Mouse (Mus musculus): ENCODE data around the gene Rasgrf1. TPM values are rescaled to one million over a fixed set of nuclear protein-coding genes. Genes with fewer than 3 reads are reported as not detected.

Rasgrf1 gene
- polyA plus RNA-seq, 1 experiment, result not detected

- H3K4me3 ChIP-seq (ENCODE audit: insufficient read depth, low read depth, low read length), result no peak overlapping the region
- no peaks in the 10 kb centered on the region for H3K4me1 ChIP-seq (ENCODE audit: control insufficient read depth, insufficient read depth, low read length)
- TF ChIP-seq POLR2A (IDR thresholded peaks at IDR 0.05; ENCODE audit: insufficient read depth, low read depth, low read length) (no peak), CTCF (IDR thresholded peaks at IDR 0.05; ENCODE audit: insufficient read depth, low read depth, low read length) (no peak)
- 25% methylated on average over 2 of the region's 2 CpGs for WGBS
- H3K27ac ChIP-seq (ENCODE audit: insufficient read depth, low read depth, low read length), result no peak overlapping the region
Measured at GRCm38 (mm10) chr9:90007094-90007493, 97.4 kb downstream of the Rasgrf1 start.

GRCm38 (mm10) chr9:90008138-90008537 lies 98.4 kb downstream of the Rasgrf1 start:
- 83% methylated on average over 6 of the region's 6 CpGs for WGBS
- H3K27ac ChIP-seq (ENCODE audit: insufficient read depth, low read depth, low read length), result no peak overlapping the region
- no peaks in the 10 kb centered on the region for H3K4me1 ChIP-seq (ENCODE audit: control insufficient read depth, insufficient read depth, low read length)
- no peak overlapping the region for H3K4me3 ChIP-seq (ENCODE audit: insufficient read depth, low read depth, low read length)
- TF ChIP-seq CTCF (IDR thresholded peaks at IDR 0.05; ENCODE audit: insufficient read depth, low read depth, low read length), result no peak
- TF ChIP-seq POLR2A (IDR thresholded peaks at IDR 0.05; ENCODE audit: insufficient read depth, low read depth, low read length), result no peak

DNA sequence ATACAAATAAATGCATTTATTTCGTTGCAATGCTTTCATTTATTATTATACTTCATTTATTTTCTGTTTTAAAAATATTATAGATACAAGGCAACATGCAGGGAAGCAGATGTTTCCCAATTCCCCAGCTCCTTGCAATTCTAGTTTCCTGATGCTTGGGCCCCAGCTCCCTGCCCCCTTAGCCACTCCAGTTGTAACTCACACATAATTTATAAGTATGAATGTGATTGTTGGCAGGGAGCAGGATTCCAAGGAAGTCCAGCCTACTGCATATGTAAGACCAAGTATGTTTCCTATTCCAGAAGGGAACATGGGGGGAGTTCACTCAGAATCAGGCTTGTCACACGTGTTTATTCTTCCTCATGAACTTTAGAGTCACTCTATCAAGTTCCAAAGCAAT lies 102.1 kb downstream of the Rasgrf1 start:
- 69% methylated on average over 2 of the region's 2 CpGs for WGBS
- Histone ChIP-seq H3K27ac (ENCODE audit: insufficient read depth, low read depth, low read length) (no peak overlapping the region), H3K4me1 (ENCODE audit: control insufficient read depth, insufficient read depth, low read length) (no peaks in the 10 kb centered on the region), H3K4me3 (ENCODE audit: insufficient read depth, low read depth, low read length) (no peak overlapping the region)
- TF ChIP-seq CTCF (IDR thresholded peaks at IDR 0.05; ENCODE audit: insufficient read depth, low read depth, low read length) (no peak), POLR2A (IDR thresholded peaks at IDR 0.05; ENCODE audit: insufficient read depth, low read depth, low read length) (no peak)

DNA sequence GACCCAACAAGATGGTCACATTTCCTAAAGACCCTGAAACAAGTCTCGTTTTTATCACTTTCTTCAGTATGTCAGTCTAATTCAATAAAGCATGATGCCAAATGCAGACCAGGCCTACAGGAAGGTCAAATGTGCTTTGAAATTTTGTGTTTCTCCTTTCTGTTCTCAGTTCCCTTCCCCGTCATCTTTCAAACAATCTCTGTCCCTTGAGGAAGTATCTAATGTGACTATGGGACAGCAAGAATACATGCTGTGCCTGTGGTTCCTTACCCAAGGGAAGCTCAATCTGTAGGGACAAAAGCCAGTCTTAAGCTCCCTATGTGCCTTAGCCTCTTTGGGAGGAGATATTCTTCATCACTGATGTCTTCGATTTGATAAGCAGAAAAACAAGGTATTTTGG lies 104.9 kb downstream of the Rasgrf1 start:
- Histone ChIP-seq H3K27ac (ENCODE audit: insufficient read depth, low read depth, low read length) (no peak overlapping the region), H3K4me3 (ENCODE audit: insufficient read depth, low read depth, low read length) (no peak overlapping the region), H3K4me1 (ENCODE audit: control insufficient read depth, insufficient read depth, low read length) (no peaks in the 10 kb centered on the region)
- 88% methylated on average over 3 of the region's 3 CpGs for WGBS
- TF ChIP-seq CTCF (IDR thresholded peaks at IDR 0.05; ENCODE audit: insufficient read depth, low read depth, low read length), result no peak
- no peak for TF ChIP-seq POLR2A (IDR thresholded peaks at IDR 0.05; ENCODE audit: insufficient read depth, low read depth, low read length)

GRCm38 (mm10) chr9:90016204-90016603 lies 106.5 kb downstream of the Rasgrf1 start:
- Histone ChIP-seq H3K4me1 (ENCODE audit: control insufficient read depth, insufficient read depth, low read length) (no peaks in the 10 kb centered on the region), H3K4me3 (ENCODE audit: insufficient read depth, low read depth, low read length) (no peak overlapping the region), H3K27ac (ENCODE audit: insufficient read depth, low read depth, low read length) (no peak overlapping the region)
- no peak for TF ChIP-seq CTCF (IDR thresholded peaks at IDR 0.05; ENCODE audit: insufficient read depth, low read depth, low read length)
- TF ChIP-seq POLR2A (IDR thresholded peaks at IDR 0.05; ENCODE audit: insufficient read depth, low read depth, low read length), result no peak
- 87% methylated on average over 6 of the region's 6 CpGs for WGBS

GRCm38 (mm10) chr9:90020866-90021265 lies 111.2 kb downstream of the Rasgrf1 start:
- 60% methylated on average over 6 of the region's 6 CpGs for WGBS
- TF ChIP-seq CTCF (IDR thresholded peaks at IDR 0.05; ENCODE audit: insufficient read depth, low read depth, low read length) (no peak), POLR2A (IDR thresholded peaks at IDR 0.05; ENCODE audit: insufficient read depth, low read depth, low read length) (no peak)
- no peak overlapping the region for H3K4me3 ChIP-seq (ENCODE audit: insufficient read depth, low read depth, low read length)
- H3K4me1 ChIP-seq (ENCODE audit: control insufficient read depth, insufficient read depth, low read length), result no peaks in the 10 kb centered on the region
- H3K27ac ChIP-seq (ENCODE audit: insufficient read depth, low read depth, low read length), result no peak overlapping the region

DNA sequence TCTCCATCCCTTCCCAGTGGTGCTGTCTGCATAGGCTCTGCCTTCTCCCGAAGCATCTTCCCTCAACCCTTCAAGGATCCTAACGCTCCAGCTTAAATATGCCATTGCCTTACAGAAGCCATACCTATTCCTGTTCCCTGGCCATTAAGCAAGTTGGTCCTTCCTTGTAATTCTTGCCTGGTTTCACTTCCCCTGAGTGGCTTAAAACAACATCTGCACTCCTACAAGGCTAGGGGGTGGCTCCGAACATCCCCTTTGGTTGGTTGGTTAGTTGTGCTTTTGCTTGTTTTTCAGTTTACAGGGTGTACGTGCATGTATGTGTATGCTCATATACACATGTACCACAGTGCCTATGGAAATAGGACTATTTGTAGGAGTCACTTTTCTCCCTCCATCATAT lies 111.7 kb downstream of the Rasgrf1 start:
- H3K4me3 ChIP-seq (ENCODE audit: insufficient read depth, low read depth, low read length), result no peak overlapping the region
- 87% methylated on average over 4 of the region's 4 CpGs for WGBS
- no peak overlapping the region for H3K27ac ChIP-seq (ENCODE audit: insufficient read depth, low read depth, low read length)
- no peak for TF ChIP-seq CTCF (IDR thresholded peaks at IDR 0.05; ENCODE audit: insufficient read depth, low read depth, low read length)
- no peak for TF ChIP-seq POLR2A (IDR thresholded peaks at IDR 0.05; ENCODE audit: insufficient read depth, low read depth, low read length)
- no peaks in the 10 kb centered on the region for H3K4me1 ChIP-seq (ENCODE audit: control insufficient read depth, insufficient read depth, low read length)

DNA sequence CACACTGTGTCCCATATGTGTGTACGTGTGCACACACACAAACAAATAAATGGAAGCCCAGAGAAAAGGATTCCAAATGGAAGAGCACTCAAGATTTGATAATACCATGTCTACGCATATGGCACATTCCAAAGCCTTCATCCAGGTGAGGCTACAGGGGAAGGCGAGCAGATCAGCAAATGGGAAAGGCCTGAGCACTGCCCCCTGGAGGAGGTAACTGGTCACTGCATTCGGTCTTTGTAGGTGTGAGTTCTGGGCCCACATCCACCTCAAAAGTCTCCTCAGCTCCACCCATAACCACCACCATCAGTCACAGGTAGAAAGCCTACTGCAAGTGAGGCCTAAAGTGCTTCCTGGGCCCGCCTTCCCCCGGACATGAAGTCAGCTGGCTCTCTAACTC lies 118.0 kb downstream of the Rasgrf1 start:
- Histone ChIP-seq H3K4me3 (ENCODE audit: insufficient read depth, low read depth, low read length) (no peak overlapping the region), H3K27ac (ENCODE audit: insufficient read depth, low read depth, low read length) (no peak overlapping the region), H3K4me1 (ENCODE audit: control insufficient read depth, insufficient read depth, low read length) (no peaks in the 10 kb centered on the region)
- WGBS, result 93% methylated on average over 6 of the region's 6 CpGs
- no peak for TF ChIP-seq CTCF (IDR thresholded peaks at IDR 0.05; ENCODE audit: insufficient read depth, low read depth, low read length)
- no peak for TF ChIP-seq POLR2A (IDR thresholded peaks at IDR 0.05; ENCODE audit: insufficient read depth, low read depth, low read length)

DNA sequence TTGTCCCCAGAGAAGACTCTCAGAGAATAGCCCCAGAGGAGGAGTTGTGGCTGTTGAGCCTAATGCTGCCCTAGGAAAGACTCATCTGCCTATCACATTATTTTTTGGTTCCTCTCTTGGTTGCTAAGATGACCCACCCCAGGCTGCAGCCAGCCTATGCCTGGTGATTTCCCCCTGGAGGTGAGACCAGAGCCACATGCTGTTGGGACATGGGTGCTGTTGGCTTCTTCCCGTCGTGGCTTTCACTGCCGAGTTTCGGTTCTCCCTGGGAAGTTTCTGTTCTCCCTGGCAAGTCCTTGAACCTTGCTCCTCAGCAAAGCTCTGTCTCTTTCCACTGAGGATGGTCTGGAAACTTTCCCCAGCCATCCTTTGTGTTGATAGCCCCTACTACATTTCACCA lies 124.2 kb downstream of the Rasgrf1 start:
- TF ChIP-seq POLR2A (IDR thresholded peaks at IDR 0.05; ENCODE audit: insufficient read depth, low read depth, low read length) (no peak), CTCF (IDR thresholded peaks at IDR 0.05; ENCODE audit: insufficient read depth, low read depth, low read length) (no peak)
- no peak overlapping the region for H3K4me3 ChIP-seq (ENCODE audit: insufficient read depth, low read depth, low read length)
- 88% methylated on average over 4 of the region's 4 CpGs for WGBS
- H3K4me1 ChIP-seq (ENCODE audit: control insufficient read depth, insufficient read depth, low read length), result no peaks in the 10 kb centered on the region
- H3K27ac ChIP-seq (ENCODE audit: insufficient read depth, low read depth, low read length), result no peak overlapping the region

- TF ChIP-seq CTCF (IDR thresholded peaks at IDR 0.05; ENCODE audit: insufficient read depth, low read depth, low read length) (no peak), POLR2A (IDR thresholded peaks at IDR 0.05; ENCODE audit: insufficient read depth, low read depth, low read length) (no peak)
- WGBS, result 97% methylated on average over 2 of the region's 2 CpGs
- Histone ChIP-seq H3K27ac (ENCODE audit: insufficient read depth, low read depth, low read length) (no peak overlapping the region), H3K4me1 (ENCODE audit: control insufficient read depth, insufficient read depth, low read length) (no peaks in the 10 kb centered on the region), H3K4me3 (ENCODE audit: insufficient read depth, low read depth, low read length) (no peak overlapping the region)
Measured at GRCm38 (mm10) chr9:90035168-90035567, 125.5 kb downstream of the Rasgrf1 start.

Measured in olfactory bulb, adult 2 months (tissue).